Mouse (Mus musculus) cortical plate, adult 2 months (tissue): ENCODE data around the gene Lect2.

Experiments used
- CTCF ChIP-seq: fragments of 200-500 bp; IDR thresholded peaks from 2 replicates; pipeline ENCODE4 v1.5.1; 2011; ENCODE audit warnings: mild to moderate bottlenecking, control low read depth, low read length; ENCODE audit not compliant: insufficient read depth; ENCODE audit errors: extremely low read depth
- POLR2A ChIP-seq: fragments of 200-500 bp; IDR thresholded peaks from 2 replicates; pipeline ENCODE4 v1.6.1; 2011; ENCODE audit warnings: mild to moderate bottlenecking, low read length, control low read depth; ENCODE audit not compliant: insufficient read depth; ENCODE audit errors: extremely low read depth

DNA sequence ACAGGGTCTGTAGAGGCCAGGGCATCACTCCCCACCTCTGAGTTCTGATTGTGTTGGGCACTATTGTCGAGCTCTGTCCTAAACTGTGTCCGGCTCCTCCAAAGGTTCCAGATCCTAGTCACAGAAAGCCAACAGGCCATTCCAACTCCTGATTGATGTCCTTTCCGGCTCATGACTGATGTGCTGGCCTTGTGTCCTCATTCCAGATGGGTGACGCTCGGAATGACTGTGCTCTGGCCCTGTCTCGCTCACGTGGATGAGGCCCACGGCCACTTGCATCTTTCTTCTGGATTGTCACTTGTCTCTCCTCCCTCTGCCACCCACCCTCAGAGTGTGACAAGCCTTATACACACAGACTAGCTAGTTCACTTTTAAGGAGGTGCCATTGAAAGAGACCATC is 42.9 kb upstream of the Lect2 start:
- TF ChIP-seq CTCF = no peak
- TF ChIP-seq POLR2A = no peak
